Mouse (Mus musculus) kidney, adult 2 months (tissue): Measurements from ENCODE around the gene Dock4. TPM values are rescaled to one million over a fixed set of nuclear protein-coding genes. Genes with fewer than 3 reads are reported as not detected.
A peak's percentile ranks its signal among the peaks of the same experiment; 100 is the strongest.

Experiments used
- DNase-seq: peaks from one replicate; pipeline ENCODE4 v3.0.0; 2021
- H3K27ac ChIP-seq: fragments of 200-500 bp; 2 replicates; pipeline ENCODE4 v1.5.1; 2012; ENCODE audit warnings: low read depth, low read length, control low read depth, inconsistent platforms; ENCODE audit not compliant: insufficient read depth
- H3K27me3 ChIP-seq: fragments of 200-500 bp; replicated peaks from 2 replicates; pipeline ENCODE4 v1.6.1; 2012; ENCODE audit warnings: mild to moderate bottlenecking, moderate library complexity, low read length, inconsistent platforms; ENCODE audit not compliant: control insufficient read depth, insufficient read depth
- H3K36me3 ChIP-seq: fragments of 200-500 bp; 2 replicates; pipeline ENCODE4 v1.6.1; 2012; ENCODE audit warnings: mild to moderate bottlenecking, moderate library complexity, low read length, inconsistent platforms; ENCODE audit not compliant: control insufficient read depth, insufficient read depth
- H3K4me1 ChIP-seq: fragments of 200-500 bp; 2 replicates; pipeline ENCODE4 v1.6.1; 2011; ENCODE audit warnings: low read length; ENCODE audit not compliant: control insufficient read depth, insufficient read depth
- H3K4me3 ChIP-seq: fragments of 200-500 bp; 2 replicates; pipeline ENCODE4 v1.5.1; 2011; ENCODE audit warnings: mild to moderate bottlenecking, low read depth, low read length, control low read depth; ENCODE audit not compliant: insufficient read depth
- CTCF ChIP-seq: fragments of 200-500 bp; conservative IDR thresholded peaks from 2 replicates; pipeline ENCODE4 v1.5.1; 2011; ENCODE audit warnings: low read depth, mild to moderate bottlenecking, control low read depth, low read length, moderate library complexity, mixed read lengths; ENCODE audit not compliant: insufficient read depth, insufficient read length
- POLR2A ChIP-seq: fragments of 200-500 bp; IDR thresholded peaks from one replicate; pipeline ENCODE4 v1.6.1; 2011; ENCODE audit warnings: low read depth, low read length, control low read depth
- WGBS: fragments of 180-500 bp; shearing (Covaris S2); methylation state at CpG from one replicate; pipeline ENCODE4 v1.1.7; 2018; 5-methylcytosine and 5-hydroxymethylcytosine counted together
- polyA plus RNA-seq: library from polyadenylated mRNA; depleted of rRNA; stranded (reverse); fragments of >200 nt; gene quantifications from 2 replicates; pipeline ENCODE4 v1.2.3, GENCODE M21; 2012

The Dock4 gene
- polyA plus RNA-seq, 1 experiment = 4.1 TPM

DNA sequence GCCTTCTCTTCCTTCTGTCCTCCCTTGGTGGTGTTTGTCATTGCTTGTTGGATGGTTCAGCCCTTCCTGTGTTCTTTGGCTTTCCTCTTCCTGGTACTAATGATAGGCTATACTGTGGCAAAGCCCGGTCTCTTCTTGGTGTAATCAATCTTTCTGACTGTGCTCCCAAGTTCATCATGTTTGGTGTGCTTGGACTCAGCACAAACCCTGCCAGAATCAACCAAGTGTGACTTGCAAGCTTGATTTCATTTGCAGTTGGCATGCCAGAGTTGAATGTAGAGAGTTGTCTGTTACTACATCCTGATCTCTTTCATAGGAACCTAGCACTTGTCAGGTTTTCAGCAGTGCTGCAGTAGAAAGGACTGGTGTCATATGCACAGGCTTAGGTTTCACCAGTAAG lies 106.4 kb downstream of the Dock4 start:
- H3K27ac ChIP-seq = no peak overlapping the region
- peaks cover 8% of the 10 kb centered on the region; the same call in 1 of the 2 replicates for H3K4me1 ChIP-seq
- 33% methylated on average over 1 of the region's 1 CpGs for WGBS
- no peak overlapping the region for H3K4me3 ChIP-seq
- H3K36me3 ChIP-seq = no peaks in the 10 kb centered on the region
- DNase-seq = peak; percentile 70
- H3K27me3 ChIP-seq = no peaks in the 10 kb centered on the region
- no peak for TF ChIP-seq POLR2A
- no peak for TF ChIP-seq CTCF

DNA sequence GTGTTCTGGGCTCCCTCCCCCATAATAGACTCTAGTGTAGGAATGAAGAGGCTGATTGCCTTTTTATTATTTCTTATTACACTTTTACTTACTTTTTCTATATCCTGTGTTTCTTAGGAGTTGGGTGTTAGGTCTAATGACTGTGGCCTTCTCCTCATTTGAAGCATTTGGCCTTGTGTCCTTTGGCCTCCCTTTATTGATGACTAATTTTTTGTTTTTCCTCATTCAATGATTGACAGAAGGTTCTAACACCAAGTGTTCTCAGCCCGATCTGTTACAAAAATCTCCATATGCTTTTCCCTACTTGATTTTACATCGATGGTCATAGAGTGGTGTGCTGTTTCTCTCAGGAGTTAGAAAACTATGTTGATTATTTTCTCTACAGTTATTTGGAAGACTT lies 108.2 kb downstream of the Dock4 start:
- Histone ChIP-seq H3K4me1 (peaks cover 11% of the 10 kb centered on the region; the same call in 1 of the 2 replicates), H3K27ac (no peak overlapping the region), H3K36me3 (no peaks in the 10 kb centered on the region), H3K27me3 (no peaks in the 10 kb centered on the region), H3K4me3 (no peak overlapping the region)
- 67% methylated on average over 2 of the region's 2 CpGs for WGBS
- DNase-seq = peak; percentile 24
- no peak for TF ChIP-seq CTCF
- no peak for TF ChIP-seq POLR2A

DNA sequence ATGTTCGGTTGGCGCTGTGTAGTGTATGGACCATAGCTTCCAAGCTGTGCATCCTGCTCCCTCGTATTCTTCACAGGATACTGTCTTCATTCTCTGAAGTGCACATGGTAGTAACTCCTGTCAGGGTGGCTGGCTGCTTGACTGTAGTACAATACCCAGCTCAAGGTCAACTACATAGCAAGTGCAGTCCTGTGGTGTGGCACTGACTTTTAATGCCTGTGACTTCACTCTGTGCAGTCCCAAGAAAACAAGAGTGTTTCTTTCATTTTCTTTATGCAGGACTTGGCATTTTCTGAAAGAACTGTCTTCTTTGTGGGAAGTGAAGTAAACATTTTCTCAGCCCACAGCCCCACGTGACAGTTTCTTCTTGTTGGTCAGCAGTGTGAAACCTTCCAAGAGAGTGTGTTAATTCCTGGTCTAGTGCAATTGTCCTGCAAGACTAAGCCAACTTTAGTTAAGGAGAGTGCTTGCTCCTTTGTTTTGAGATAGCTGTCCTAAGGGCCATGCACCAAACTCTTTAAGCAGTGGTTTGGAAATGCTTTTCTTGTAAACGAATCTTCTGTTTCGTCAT lies 109.3 kb downstream of the Dock4 start:
- Histone ChIP-seq H3K27ac (no peak overlapping the region), H3K4me1 (peaks cover 11% of the 10 kb centered on the region; the same call in 1 of the 2 replicates), H3K4me3 (no peak overlapping the region), H3K27me3 (no peaks in the 10 kb centered on the region), H3K36me3 (no peaks in the 10 kb centered on the region)
- TF ChIP-seq POLR2A (no peak), CTCF (no peak)
- 89% methylated on average over 6 of the region's 6 CpGs for WGBS
- peak; percentile 39 for DNase-seq

- TF ChIP-seq CTCF (no peak), POLR2A (no peak)
- H3K4me1 ChIP-seq = 0 out of 2 replicates have a peak, but pooled peaks cover 3% of the 10 kb centered on the region
- peak overlapping the region; percentile 51 for H3K27ac ChIP-seq
- 0 out of 2 replicates have a peak overlapping the region, but pooled peaks have one; percentile 6 for H3K4me3 ChIP-seq
- 42% methylated on average over 3 of the region's 3 CpGs for WGBS
- no peaks in the 10 kb centered on the region for H3K27me3 ChIP-seq
- no peaks in the 10 kb centered on the region for H3K36me3 ChIP-seq
- no peak for DNase-seq
These were observed 112.8 kb downstream of the Dock4 start for GRCm38 (mm10) chr12:40558600-40558999.

DNA sequence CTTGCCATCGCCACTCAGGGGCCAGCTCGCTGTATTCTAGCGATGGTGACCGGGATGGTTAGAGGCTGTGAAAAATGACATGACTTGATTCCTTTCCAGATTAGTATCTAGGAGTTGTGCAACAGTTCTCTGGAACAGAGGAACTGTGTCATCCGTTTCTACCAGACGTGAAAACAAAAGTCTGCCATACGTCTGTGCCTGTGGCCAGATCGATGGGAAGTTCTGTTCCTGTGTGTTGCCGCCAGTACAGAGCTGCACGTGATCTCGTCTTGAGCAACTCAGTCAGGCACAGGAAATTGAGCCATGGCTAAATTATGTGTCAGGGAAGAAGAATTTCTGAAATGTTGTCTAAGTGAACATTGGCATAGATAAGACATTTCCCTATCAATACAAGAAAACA lies 113.4 kb downstream of the Dock4 start:
- DNase-seq = peak; percentile 81
- Histone ChIP-seq H3K4me1 (0 out of 2 replicates have a peak, but pooled peaks cover 3% of the 10 kb centered on the region), H3K4me3 (0 out of 2 replicates have a peak overlapping the region, but pooled peaks have one; percentile 6), H3K27ac (peak overlapping the region; percentile 51), H3K36me3 (no peaks in the 10 kb centered on the region), H3K27me3 (no peaks in the 10 kb centered on the region)
- TF ChIP-seq POLR2A (no peak), CTCF (no peak)
- 66% methylated on average over 11 of the region's 11 CpGs for WGBS

- H3K4me1 ChIP-seq = peaks cover 8% of the 10 kb centered on the region
- TF ChIP-seq CTCF = no peak
- DNase-seq = no peak
- 72% methylated on average over 1 of the region's 1 CpGs for WGBS
- H3K27ac ChIP-seq = no peak overlapping the region
- H3K4me3 ChIP-seq = no peak overlapping the region
- H3K36me3 ChIP-seq = no peaks in the 10 kb centered on the region
- no peaks in the 10 kb centered on the region for H3K27me3 ChIP-seq
These were observed 118.0 kb downstream of the Dock4 start for GRCm38 (mm10) chr12:40563703-40564102.

DNA sequence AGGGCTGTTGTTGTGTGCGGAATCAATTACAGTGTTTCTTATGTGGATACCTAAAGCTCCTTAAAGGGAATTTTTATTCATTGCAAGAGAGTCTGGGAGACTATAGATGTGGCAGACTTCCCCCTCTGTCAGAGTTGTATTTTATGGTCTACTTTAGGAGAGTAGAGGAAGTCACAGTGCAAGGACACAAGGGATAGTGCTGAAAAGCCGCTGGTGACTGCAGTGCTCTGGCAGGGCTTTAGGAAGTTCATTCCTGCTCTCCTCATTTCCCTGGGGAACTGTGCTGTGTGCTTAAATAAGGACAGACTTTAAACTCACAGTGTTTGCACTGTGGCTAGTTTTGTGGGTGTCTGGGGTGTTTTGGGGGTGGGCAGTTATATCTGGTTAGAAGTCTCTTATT lies 118.5 kb downstream of the Dock4 start:
- Histone ChIP-seq H3K4me1 (peaks cover 9% of the 10 kb centered on the region), H3K36me3 (no peaks in the 10 kb centered on the region), H3K4me3 (no peak overlapping the region), H3K27ac (0 out of 2 replicates have a peak overlapping the region, but pooled peaks have one; percentile 2), H3K27me3 (no peaks in the 10 kb centered on the region)
- TF ChIP-seq CTCF = no peak
- TF ChIP-seq POLR2A = no peak
- WGBS = 56% methylated on average over 2 of the region's 2 CpGs
- DNase-seq = peak; percentile 45
